Mouse (Mus musculus) cortical plate, adult 2 months (tissue): ENCODE data around the gene Tarbp2.

Source experiments
- CTCF ChIP-seq: fragments of 200-500 bp; IDR thresholded peaks from 2 replicates; pipeline ENCODE4 v1.5.1; 2011; ENCODE audit warnings: mild to moderate bottlenecking, control low read depth, low read length; ENCODE audit not compliant: insufficient read depth; ENCODE audit errors: extremely low read depth
- POLR2A ChIP-seq: fragments of 200-500 bp; IDR thresholded peaks from 2 replicates; pipeline ENCODE4 v1.6.1; 2011; ENCODE audit warnings: mild to moderate bottlenecking, low read length, control low read depth; ENCODE audit not compliant: insufficient read depth; ENCODE audit errors: extremely low read depth

DNA sequence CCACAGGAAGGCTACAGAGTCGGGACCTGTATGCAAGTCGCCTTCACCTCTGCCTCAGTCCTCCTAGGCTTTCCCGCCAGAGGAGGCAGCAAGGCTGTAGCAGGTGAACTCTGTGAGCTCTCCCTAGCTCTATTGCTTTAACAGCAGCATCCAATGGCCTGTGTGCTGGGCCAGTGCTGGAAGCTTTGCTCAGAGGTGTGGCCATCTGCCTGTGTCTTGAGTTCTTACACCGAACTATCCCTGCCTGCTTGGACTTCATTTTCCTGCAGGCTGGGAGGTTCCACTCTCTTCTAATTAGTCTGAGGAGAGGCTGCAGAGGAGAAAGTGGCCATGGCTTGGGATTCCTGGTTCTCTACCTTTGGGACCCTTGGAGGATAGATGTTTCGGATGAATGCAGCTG, 6.0 kb upstream of the Tarbp2 start:
- TF ChIP-seq POLR2A (no peak), CTCF (no peak)
